Comparison of ENCODE assay signal across 19 mouse cellular contexts in genomic region chr6:71248420-71248819, GRCm38 (mm10). TPM values are rescaled to one million over a fixed set of nuclear protein-coding genes. Genes with fewer than 3 reads are reported as not detected.
"Had no signal": no experiment of that assay in that cellular context is flagged by ENCODE, and none has a peak within 500 bp of the region (broad histone marks: within the 10 kb centered on the region; RNA-seq: fewer than 3 reads in every experiment).

No protein-coding gene starts in this region.

- H3K4me3 ChIP-seq: layer of hippocampus, adult 2 months; limb, embryonic 13.5 days; liver, embryonic 15.5 days; midbrain, embryonic 10.5 days; neural tube, embryonic 13.5 days; stomach, embryonic 15.5 days had no signal

- H3K9me3 ChIP-seq: limb, embryonic 13.5 days; liver, embryonic 15.5 days; midbrain, embryonic 10.5 days; neural tube, embryonic 13.5 days; stomach, embryonic 15.5 days had no signal

- H3K36me3 ChIP-seq: limb, embryonic 13.5 days; liver, embryonic 15.5 days; midbrain, embryonic 10.5 days; neural tube, embryonic 13.5 days; stomach, embryonic 15.5 days had no signal

- H3K9ac ChIP-seq: limb, embryonic 13.5 days; liver, embryonic 15.5 days; lung, embryonic 14.5 days; neural tube, embryonic 13.5 days; stomach, embryonic 15.5 days had no signal

- DNase-seq: kidney, postnatal 10 days; kidney, postnatal 4 days; lung, embryonic 14.5 days; lung, postnatal 10 days; lung, postnatal 4 days; retina, postnatal 1 day; right cerebral cortex, postnatal 4 days; thymus, adult 2 months; thymus, postnatal 25 days had no signal

- H3K4me1 ChIP-seq: limb, embryonic 13.5 days; midbrain, embryonic 10.5 days; neural tube, embryonic 13.5 days; stomach, embryonic 15.5 days had no signal

- H3K4me2 ChIP-seq: limb, embryonic 13.5 days; liver, embryonic 15.5 days; lung, embryonic 14.5 days; neural tube, embryonic 13.5 days; stomach, embryonic 15.5 days had no signal

- H3K27ac ChIP-seq: layer of hippocampus, adult 2 months; limb, embryonic 13.5 days; liver, embryonic 15.5 days; midbrain, embryonic 10.5 days; neural tube, embryonic 13.5 days; stomach, embryonic 15.5 days had no signal

- H3K27me3 ChIP-seq: limb, embryonic 13.5 days; liver, embryonic 15.5 days; neural tube, embryonic 13.5 days; stomach, embryonic 15.5 days had no signal

- ATAC-seq: midbrain, embryonic 16.5 days had no signal

RNA-seq across cellular contexts. Expression of gene Fabp1, which starts 48.8 kb away (rescaled TPM):
- total RNA-seq: layer of hippocampus, adult 2 months; layer of hippocampus, postnatal 10 days; left cerebral cortex, postnatal 36 days; megakaryocyte, adult 5-6 weeks had no signal
- polyA plus RNA-seq: lung, embryonic 14.5 days; midbrain, embryonic 10.5 days; midbrain, embryonic 16.5 days had no signal
